Mouse (Mus musculus) embryonic facial prominence, embryonic 13.5 days (tissue): ENCODE results near the gene Grin3b. TPM values are rescaled to one million over a fixed set of nuclear protein-coding genes. Genes with fewer than 3 reads are reported as not detected.

ENCODE experiments used
- ATAC-seq: fragments of 200-750 bp; cut with Nextera tagmentation; 2 replicates; pipeline ENCODE4 v1.8.0; 2017; ENCODE audit warnings: low read depth; ENCODE audit not compliant: insufficient number of reproducible peaks, insufficient read depth, low FRiP score, low TSS enrichment
- H3K27ac ChIP-seq: fragments of 300-500 bp; sonication (generic); 2 replicates; pipeline ENCODE4 v1.5.1; 2015; ENCODE audit warnings: moderate library complexity, mild to moderate bottlenecking, inconsistent platforms
- H3K27me3 ChIP-seq: fragments of 300-500 bp; sonication (generic); 2 replicates; pipeline ENCODE4 v1.6.1; 2015; ENCODE audit warnings: mild to moderate bottlenecking, inconsistent platforms
- H3K36me3 ChIP-seq: fragments of 300-500 bp; sonication (generic); 2 replicates; pipeline ENCODE4 v1.6.1; 2015; ENCODE audit warnings: mild to moderate bottlenecking, inconsistent platforms
- H3K4me1 ChIP-seq: fragments of 300-500 bp; sonication (generic); 2 replicates; pipeline ENCODE4 v1.6.1; 2015; ENCODE audit warnings: inconsistent platforms
- H3K4me2 ChIP-seq: fragments of 300-500 bp; sonication (generic); 2 replicates; pipeline ENCODE4 v1.6.1; 2015; ENCODE audit warnings: moderate library complexity, mild to moderate bottlenecking, inconsistent platforms
- H3K4me3 ChIP-seq: fragments of 300-500 bp; sonication (generic); 2 replicates; pipeline ENCODE4 v1.5.1; 2015; ENCODE audit warnings: mild to moderate bottlenecking, inconsistent platforms
- H3K9ac ChIP-seq: fragments of 300-500 bp; sonication (generic); 2 replicates; pipeline ENCODE4 v1.6.1; 2015; ENCODE audit warnings: mild to moderate bottlenecking, inconsistent platforms
- H3K9me3 ChIP-seq: fragments of 300-500 bp; sonication (generic); 2 replicates; pipeline ENCODE4 v1.6.1; 2016; ENCODE audit warnings: inconsistent platforms
- WGBS: fragments of 180-500 bp; shearing (Covaris S2); methylation state at CpG from one replicate; pipeline ENCODE4 v1.1.7; 2015; ENCODE audit warnings: mixed read lengths; 5-methylcytosine and 5-hydroxymethylcytosine counted together
- polyA plus RNA-seq: library from polyadenylated mRNA; unstranded; fragments of >200 nt; fragmentation: Nextera tagmentation; extraction: Ambion mirVana; gene quantifications from 2 replicates; pipeline ENCODE4 v1.2.1, GENCODE M21; 2015

The Grin3b gene
- polyA plus RNA-seq, 1 experiment from 2014 or later: 0.83 TPM

GRCm38 (mm10) chr10:79937775-79938526 lies 32.6 kb upstream of the Grin3b start:
- H3K36me3 ChIP-seq: peaks cover 65% of the 10 kb centered on the region
- WGBS: 51% methylated on average over 11 of the region's 11 CpGs
- H3K4me2 ChIP-seq: no peak overlapping the region
- peaks cover 53% of the 10 kb centered on the region for H3K4me1 ChIP-seq
- no peak overlapping the region for H3K27ac ChIP-seq
- H3K4me3 ChIP-seq: no peak overlapping the region
- H3K9ac ChIP-seq: peak overlapping the region; percentile 27; the same call in 1 of the 2 replicates
- no peak for ATAC-seq
- H3K27me3 ChIP-seq: no peaks in the 10 kb centered on the region
- no peaks in the 10 kb centered on the region for H3K9me3 ChIP-seq

GRCm38 (mm10) chr10:79940749-79941148 lies 29.8 kb upstream of the Grin3b start:
- no peaks in the 10 kb centered on the region for H3K27me3 ChIP-seq
- peaks cover 47% of the 10 kb centered on the region for H3K36me3 ChIP-seq
- no peak overlapping the region for H3K9ac ChIP-seq
- ATAC-seq: no peak
- no peak overlapping the region for H3K4me2 ChIP-seq
- H3K27ac ChIP-seq: no peak overlapping the region
- no peaks in the 10 kb centered on the region for H3K9me3 ChIP-seq
- whole genome bisulfite sequencing: 67% methylated on average over 7 of the region's 7 CpGs
- no peak overlapping the region for H3K4me3 ChIP-seq
- peaks cover 58% of the 10 kb centered on the region for H3K4me1 ChIP-seq

- Histone ChIP-seq H3K27me3 (no peaks in the 10 kb centered on the region), H3K4me2 (no peak overlapping the region), H3K4me1 (peaks cover 53% of the 10 kb centered on the region), H3K27ac (peak overlapping the region; percentile 33; the same call in 1 of the 2 replicates), H3K9ac (no peak overlapping the region), H3K9me3 (no peaks in the 10 kb centered on the region), H3K4me3 (no peak overlapping the region), H3K36me3 (peaks cover 55% of the 10 kb centered on the region)
- no peak for ATAC-seq
- 84% methylated on average over 1 of the region's 1 CpGs for WGBS
These were observed 27.5 kb upstream of the Grin3b start for GRCm38 (mm10) chr10:79942988-79943387.

- no peak for ATAC-seq
- WGBS: 66% methylated on average over 9 of the region's 9 CpGs
- H3K9ac ChIP-seq: no peak overlapping the region
- H3K4me2 ChIP-seq: no peak overlapping the region
- peaks cover 50% of the 10 kb centered on the region for H3K4me1 ChIP-seq
- H3K9me3 ChIP-seq: no peaks in the 10 kb centered on the region
- no peaks in the 10 kb centered on the region for H3K27me3 ChIP-seq
- no peak overlapping the region for H3K4me3 ChIP-seq
- peak overlapping the region; percentile 33; the same call in 1 of the 2 replicates for H3K27ac ChIP-seq
- peaks cover 56% of the 10 kb centered on the region for H3K36me3 ChIP-seq
These were observed 27.0 kb upstream of the Grin3b start for GRCm38 (mm10) chr10:79943471-79943901.

- 23% methylated on average over 16 of the region's 16 CpGs for WGBS
- peak overlapping the region; percentile 58 for H3K9ac ChIP-seq
These were observed 24.8 kb upstream of the Grin3b start for GRCm38 (mm10) chr10:79945507-79946234.

GRCm38 (mm10) chr10:79946752-79947322 lies 23.7 kb upstream of the Grin3b start:
- Histone ChIP-seq H3K27me3 (no peaks in the 10 kb centered on the region), H3K9ac (peak overlapping the region; percentile 40; the same call in 1 of the 2 replicates), H3K27ac (peak overlapping the region; percentile 78), H3K4me3 (no peak overlapping the region), H3K4me2 (peak overlapping the region; percentile 27), H3K36me3 (peaks cover 64% of the 10 kb centered on the region), H3K9me3 (no peaks in the 10 kb centered on the region), H3K4me1 (peaks cover 43% of the 10 kb centered on the region)
- WGBS: 30% methylated on average over 7 of the region's 7 CpGs
- no peak for ATAC-seq

More at GRCm38 (mm10) chr10:79945507-79946234, 24.8 kb upstream of the Grin3b start:
- Histone ChIP-seq H3K4me2 (peak overlapping the region; percentile 28), H3K4me1 (peaks cover 45% of the 10 kb centered on the region), H3K9me3 (no peaks in the 10 kb centered on the region), H3K27ac (peak overlapping the region; percentile 78), H3K36me3 (peaks cover 64% of the 10 kb centered on the region), H3K27me3 (no peaks in the 10 kb centered on the region), H3K4me3 (0 out of 2 replicates have a peak overlapping the region, but pooled peaks have one; percentile 4)
- 0 out of 2 replicates have a peak, but pooled peaks have one; percentile 53 for ATAC-seq

GRCm38 (mm10) chr10:79947502-79947901 lies 23.0 kb upstream of the Grin3b start:
- Histone ChIP-seq H3K9ac (no peak overlapping the region; the same call in 1 of the 2 replicates), H3K27me3 (no peaks in the 10 kb centered on the region), H3K36me3 (peaks cover 63% of the 10 kb centered on the region), H3K4me3 (no peak overlapping the region), H3K9me3 (no peaks in the 10 kb centered on the region), H3K27ac (peak overlapping the region; percentile 39; the same call in 1 of the 2 replicates), H3K4me2 (0 out of 2 replicates have a peak overlapping the region, but pooled peaks have one; percentile 27), H3K4me1 (peaks cover 43% of the 10 kb centered on the region)
- 72% methylated on average over 6 of the region's 6 CpGs for WGBS
- ATAC-seq: no peak

GRCm38 (mm10) chr10:79949873-79950272 lies 20.6 kb upstream of the Grin3b start:
- no peaks in the 10 kb centered on the region for H3K27me3 ChIP-seq
- no peaks in the 10 kb centered on the region for H3K9me3 ChIP-seq
- WGBS: 78% methylated on average over 4 of the region's 4 CpGs
- H3K9ac ChIP-seq: no peak overlapping the region
- ATAC-seq: no peak
- H3K4me3 ChIP-seq: no peak overlapping the region
- H3K4me1 ChIP-seq: peaks cover 22% of the 10 kb centered on the region
- H3K27ac ChIP-seq: no peak overlapping the region
- H3K4me2 ChIP-seq: no peak overlapping the region
- peaks cover 71% of the 10 kb centered on the region for H3K36me3 ChIP-seq

GRCm38 (mm10) chr10:79950661-79951060 lies 19.9 kb upstream of the Grin3b start:
- Histone ChIP-seq H3K9me3 (no peaks in the 10 kb centered on the region), H3K36me3 (peaks cover 71% of the 10 kb centered on the region)

GRCm38 (mm10) chr10:79953946-79954345 lies 16.6 kb upstream of the Grin3b start:
- no peaks in the 10 kb centered on the region for H3K27me3 ChIP-seq
- H3K27ac ChIP-seq: no peak overlapping the region
- H3K9ac ChIP-seq: no peak overlapping the region
- H3K4me2 ChIP-seq: no peak overlapping the region
- no peak overlapping the region for H3K4me3 ChIP-seq
- no peak for ATAC-seq
- H3K4me1 ChIP-seq: 0 out of 2 replicates have a peak, but pooled peaks cover 3% of the 10 kb centered on the region
- no peaks in the 10 kb centered on the region for H3K9me3 ChIP-seq
- H3K36me3 ChIP-seq: peaks cover 46% of the 10 kb centered on the region
- WGBS: 89% methylated on average over 6 of the region's 6 CpGs

More at GRCm38 (mm10) chr10:79950661-79951060, 19.9 kb upstream of the Grin3b start:
- WGBS: 84% methylated on average over 18 of the region's 18 CpGs
- Histone ChIP-seq H3K4me1 (peaks cover 15% of the 10 kb centered on the region), H3K4me2 (no peak overlapping the region), H3K4me3 (no peak overlapping the region), H3K27me3 (no peaks in the 10 kb centered on the region), H3K27ac (no peak overlapping the region), H3K9ac (no peak overlapping the region)
- ATAC-seq: no peak

- no peak overlapping the region for H3K4me3 ChIP-seq
- WGBS: 70% methylated on average over 9 of the region's 9 CpGs
- no peak for ATAC-seq
- H3K36me3 ChIP-seq: peaks cover 28% of the 10 kb centered on the region
- no peak overlapping the region for H3K27ac ChIP-seq
- no peak overlapping the region for H3K4me2 ChIP-seq
- no peaks in the 10 kb centered on the region for H3K27me3 ChIP-seq
- no peaks in the 10 kb centered on the region for H3K9me3 ChIP-seq
- peak overlapping the region; percentile 36; the same call in 1 of the 2 replicates for H3K9ac ChIP-seq
- H3K4me1 ChIP-seq: peaks cover 6% of the 10 kb centered on the region
These were observed 14.8 kb upstream of the Grin3b start for GRCm38 (mm10) chr10:79955691-79956090.
